Mouse (Mus musculus): ENCODE measurements around the gene Apeh. TPM values are rescaled to one million over a fixed set of nuclear protein-coding genes. Genes with fewer than 3 reads are reported as not detected.

The Apeh gene
- total and polyA plus RNA-seq, 2 experiments from 2014 or later, result 38.3 to 45.1 TPM

- no peak for ATAC-seq (ENCODE audit: low FRiP score)
- no peaks in the 10 kb centered on the region for H3K4me1 ChIP-seq (ENCODE audit: insufficient read depth, low read length)
- peaks cover 74% of the 10 kb centered on the region for H3K36me3 ChIP-seq (ENCODE audit: insufficient read depth, low read length)
- DNase-seq (ENCODE audit: low spot score), result no peak
- H3K27ac ChIP-seq (ENCODE audit: low read depth, low read length), result no peak overlapping the region
- no peak overlapping the region for H3K4me2 ChIP-seq (ENCODE audit: low read depth, low read length, poor library complexity, severe bottlenecking)
- no peaks in the 10 kb centered on the region for H3K9me3 ChIP-seq (ENCODE audit: low read length)
- no peak for TF ChIP-seq CTCF (IDR thresholded peaks at IDR 0.05)
- WGBS, result 79% methylated on average over 3 of the region's 3 CpGs
- H3K9ac ChIP-seq (replicated peaks; ENCODE audit: low read length, poor library complexity, severe bottlenecking), result no peak overlapping the region
- H3K4me3 ChIP-seq (ENCODE audit: low read depth, low read length), result no peak overlapping the region
- no peaks in the 10 kb centered on the region for H3K27me3 ChIP-seq (ENCODE audit: insufficient read depth, low read length)
Measured at GRCm38 (mm10) chr9:108062142-108062541, 32.3 kb downstream of the Apeh start.

- Histone ChIP-seq H3K4me1 (ENCODE audit: insufficient read depth, low read length) (no peaks in the 10 kb centered on the region), H3K4me2 (ENCODE audit: low read depth, low read length, poor library complexity, severe bottlenecking) (no peak overlapping the region), H3K27me3 (ENCODE audit: insufficient read depth, low read length) (no peaks in the 10 kb centered on the region), H3K4me3 (ENCODE audit: low read depth, low read length) (no peak overlapping the region), H3K9ac (replicated peaks; ENCODE audit: low read length, poor library complexity, severe bottlenecking) (peak overlapping the region; percentile 33; the same call in 1 of the 2 replicates), H3K9me3 (ENCODE audit: low read length) (no peaks in the 10 kb centered on the region), H3K27ac (ENCODE audit: low read depth, low read length) (no peak overlapping the region), H3K36me3 (ENCODE audit: insufficient read depth, low read length) (peaks cover 74% of the 10 kb centered on the region)
- ATAC-seq (ENCODE audit: low FRiP score), result no peak
- DNase-seq (ENCODE audit: low spot score), result no peak
- no peak for TF ChIP-seq CTCF (IDR thresholded peaks at IDR 0.05)
- 94% methylated on average over 9 of the region's 9 CpGs for WGBS
Measured at GRCm38 (mm10) chr9:108058291-108058690, 36.1 kb downstream of the Apeh start.

- Histone ChIP-seq H3K27ac (ENCODE audit: low read depth, low read length) (no peak overlapping the region), H3K4me1 (ENCODE audit: insufficient read depth, low read length) (no peaks in the 10 kb centered on the region), H3K9me3 (ENCODE audit: low read length) (no peaks in the 10 kb centered on the region), H3K36me3 (ENCODE audit: insufficient read depth, low read length) (peaks cover 63% of the 10 kb centered on the region), H3K27me3 (ENCODE audit: insufficient read depth, low read length) (no peaks in the 10 kb centered on the region), H3K9ac (replicated peaks; ENCODE audit: low read length, poor library complexity, severe bottlenecking) (no peak overlapping the region), H3K4me2 (ENCODE audit: low read depth, low read length, poor library complexity, severe bottlenecking) (no peak overlapping the region), H3K4me3 (ENCODE audit: low read depth, low read length) (no peak overlapping the region)
- ATAC-seq (ENCODE audit: low FRiP score) (no peak), DNase-seq (ENCODE audit: low spot score) (no peak)
- TF ChIP-seq CTCF (IDR thresholded peaks at IDR 0.05), result no peak
- 90% methylated on average over 5 of the region's 5 CpGs for WGBS
Measured at GRCm38 (mm10) chr9:108057262-108057562, 37.2 kb downstream of the Apeh start.

GRCm38 (mm10) chr9:108056361-108057261, 37.8 kb downstream of the Apeh start:
- ATAC-seq (ENCODE audit: low FRiP score) (no peak), DNase-seq (ENCODE audit: low spot score) (no peak)
- WGBS, result 82% methylated on average over 28 of the region's 28 CpGs
- TF ChIP-seq CTCF (IDR thresholded peaks at IDR 0.05), result no peak
- no peaks in the 10 kb centered on the region for H3K4me1 ChIP-seq (ENCODE audit: insufficient read depth, low read length)
- H3K4me2 ChIP-seq (ENCODE audit: low read depth, low read length, poor library complexity, severe bottlenecking), result no peak overlapping the region
- no peak overlapping the region for H3K27ac ChIP-seq (ENCODE audit: low read depth, low read length)
- H3K4me3 ChIP-seq (ENCODE audit: low read depth, low read length), result no peak overlapping the region
- H3K36me3 ChIP-seq (ENCODE audit: insufficient read depth, low read length), result peaks cover 59% of the 10 kb centered on the region
- no peak overlapping the region for H3K9ac ChIP-seq (replicated peaks; ENCODE audit: low read length, poor library complexity, severe bottlenecking)
- H3K27me3 ChIP-seq (ENCODE audit: insufficient read depth, low read length), result no peaks in the 10 kb centered on the region
- no peaks in the 10 kb centered on the region for H3K9me3 ChIP-seq (ENCODE audit: low read length)

GRCm38 (mm10) chr9:108055661-108056237, 38.7 kb downstream of the Apeh start:
- no peak for ATAC-seq (ENCODE audit: low FRiP score)
- Histone ChIP-seq H3K4me2 (ENCODE audit: low read depth, low read length, poor library complexity, severe bottlenecking) (no peak overlapping the region), H3K4me3 (ENCODE audit: low read depth, low read length) (no peak overlapping the region), H3K9ac (replicated peaks; ENCODE audit: low read length, poor library complexity, severe bottlenecking) (no peak overlapping the region), H3K27me3 (ENCODE audit: insufficient read depth, low read length) (no peaks in the 10 kb centered on the region), H3K36me3 (ENCODE audit: insufficient read depth, low read length) (peaks cover 60% of the 10 kb centered on the region), H3K27ac (ENCODE audit: low read depth, low read length) (no peak overlapping the region), H3K9me3 (ENCODE audit: low read length) (no peaks in the 10 kb centered on the region), H3K4me1 (ENCODE audit: insufficient read depth, low read length) (no peaks in the 10 kb centered on the region)
- DNase-seq (ENCODE audit: low spot score), result no peak
- WGBS, result 86% methylated on average over 6 of the region's 6 CpGs
- no peak for TF ChIP-seq CTCF (IDR thresholded peaks at IDR 0.05)

GRCm38 (mm10) chr9:108055061-108055460, 39.3 kb downstream of the Apeh start:
- peaks cover 63% of the 10 kb centered on the region for H3K36me3 ChIP-seq (ENCODE audit: insufficient read depth, low read length)
- no peaks in the 10 kb centered on the region for H3K9me3 ChIP-seq (ENCODE audit: low read length)
- DNase-seq (ENCODE audit: low spot score), result no peak
- H3K4me1 ChIP-seq (ENCODE audit: insufficient read depth, low read length), result peaks cover 3% of the 10 kb centered on the region; the same call in 1 of the 2 replicates
- 84% methylated on average over 1 of the region's 1 CpGs for WGBS
- no peak for ATAC-seq (ENCODE audit: low FRiP score)
- no peak for TF ChIP-seq CTCF (IDR thresholded peaks at IDR 0.05)
- H3K9ac ChIP-seq (replicated peaks; ENCODE audit: low read length, poor library complexity, severe bottlenecking), result no peak overlapping the region
- no peak overlapping the region for H3K4me3 ChIP-seq (ENCODE audit: low read depth, low read length)
- no peak overlapping the region for H3K4me2 ChIP-seq (ENCODE audit: low read depth, low read length, poor library complexity, severe bottlenecking)
- no peak overlapping the region for H3K27ac ChIP-seq (ENCODE audit: low read depth, low read length)
- H3K27me3 ChIP-seq (ENCODE audit: insufficient read depth, low read length), result no peaks in the 10 kb centered on the region

Data from midbrain, postnatal 0 days (tissue).